Mouse (Mus musculus) brain, embryonic 14.5 days (tissue): ENCODE measurements around the gene Rabep1.

ENCODE experiments used
- CTCF ChIP-seq: fragments of 200-500 bp; IDR thresholded peaks from 2 replicates; pipeline ENCODE4 v1.5.1; 2012; ENCODE audit warnings: inconsistent platforms, mild to moderate bottlenecking, moderate library complexity, borderline replicate concordance; ENCODE audit not compliant: insufficient read depth, insufficient read length; ENCODE audit errors: extremely low read depth
- POLR2A ChIP-seq: fragments of 200-500 bp; IDR thresholded peaks from 2 replicates; pipeline ENCODE4 v1.6.1; 2012; ENCODE audit warnings: mild to moderate bottlenecking, inconsistent platforms, borderline replicate concordance; ENCODE audit not compliant: poor library complexity, insufficient read depth, insufficient read length, severe bottlenecking; ENCODE audit errors: extremely low read depth

DNA sequence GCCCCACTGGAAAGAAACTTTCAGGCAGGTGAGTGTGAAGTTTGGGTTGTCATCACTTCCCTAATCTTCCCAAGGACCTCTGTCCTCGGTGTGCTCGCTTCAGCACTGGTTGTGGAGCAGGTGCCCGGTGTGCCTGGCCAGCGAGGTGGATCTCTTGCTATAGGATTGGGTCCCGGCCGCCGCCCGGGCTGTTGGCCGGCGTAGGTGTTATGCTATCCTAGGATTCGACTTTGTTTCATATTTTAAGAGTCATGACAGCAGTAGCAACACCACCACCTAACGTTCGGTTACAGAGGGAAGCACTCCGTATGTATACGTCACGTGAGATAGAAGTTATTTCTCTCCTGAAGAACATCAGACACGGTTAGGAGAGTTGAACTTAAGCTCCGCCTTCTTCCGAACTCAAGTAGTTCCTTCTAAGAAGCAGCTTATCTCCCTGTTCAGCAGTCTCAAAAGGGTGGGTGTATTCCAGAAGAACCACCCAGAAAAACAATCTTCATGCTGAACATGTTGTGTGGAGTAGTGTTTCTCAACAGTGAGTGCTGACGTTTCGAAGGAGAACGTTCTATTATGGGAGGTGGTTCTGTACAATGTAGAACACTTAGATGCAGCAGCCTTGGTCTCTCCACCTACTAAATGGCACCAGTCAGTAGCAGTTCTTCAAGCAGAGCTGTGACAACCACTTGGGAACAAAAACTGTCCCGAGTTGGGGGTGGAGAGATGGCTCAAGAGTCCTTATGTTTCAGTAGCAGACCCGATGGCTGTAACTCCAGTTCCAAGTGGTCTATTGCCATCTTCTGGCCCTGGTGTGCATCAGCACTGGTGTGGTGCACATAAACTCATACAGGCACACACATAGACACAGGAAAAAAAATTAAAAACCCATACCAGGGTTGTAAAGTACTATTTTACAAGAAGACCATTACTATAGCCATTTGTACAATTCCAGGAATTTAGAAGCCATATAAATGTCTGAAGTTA lies 126.3 kb downstream of the Rabep1 start:
- TF ChIP-seq CTCF (no peak), POLR2A (no peak)
